Mouse (Mus musculus): Measurements from ENCODE around the gene Adam23. TPM values are rescaled to one million over a fixed set of nuclear protein-coding genes. Genes with fewer than 3 reads are reported as not detected.

Gene Adam23
- polyA plus RNA-seq, 1 experiment from 2014 or later: 1.9 TPM

- H3K27me3 ChIP-seq (ENCODE audit: insufficient read depth, poor library complexity, severe bottlenecking): no peaks in the 10 kb centered on the region
- no peaks in the 10 kb centered on the region for H3K9me3 ChIP-seq
- WGBS: 65% methylated on average over 1 of the region's 1 CpGs
Measured at GRCm38 (mm10) chr1:63491001-63491400, 45.3 kb downstream of the Adam23 start.

GRCm38 (mm10) chr1:63493325-63493724 is 47.6 kb downstream of the Adam23 start:
- Histone ChIP-seq H3K9me3 (no peaks in the 10 kb centered on the region), H3K4me3 (no peak overlapping the region), H3K4me1 (peaks cover 7% of the 10 kb centered on the region; the same call in 1 of the 2 replicates), H3K36me3 (no peaks in the 10 kb centered on the region), H3K27ac (no peak overlapping the region), H3K27me3 (ENCODE audit: insufficient read depth, poor library complexity, severe bottlenecking) (no peaks in the 10 kb centered on the region)
- DNase-seq (ENCODE audit: low spot score): no peak
- 69% methylated on average over 5 of the region's 5 CpGs for WGBS

More at GRCm38 (mm10) chr1:63491001-63491400, 45.3 kb downstream of the Adam23 start:
- Histone ChIP-seq H3K4me1 (peaks cover 7% of the 10 kb centered on the region; the same call in 1 of the 2 replicates), H3K27ac (no peak overlapping the region), H3K36me3 (no peaks in the 10 kb centered on the region), H3K4me3 (no peak overlapping the region)
- no peak for DNase-seq (ENCODE audit: low spot score)

- 67% methylated on average over 4 of the region's 4 CpGs for WGBS
- H3K4me1 ChIP-seq: no peaks in the 10 kb centered on the region
- no peak overlapping the region for H3K27ac ChIP-seq
- H3K36me3 ChIP-seq: no peaks in the 10 kb centered on the region
- no peaks in the 10 kb centered on the region for H3K27me3 ChIP-seq (ENCODE audit: insufficient read depth, poor library complexity, severe bottlenecking)
- DNase-seq (ENCODE audit: low spot score): no peak
- H3K9me3 ChIP-seq: no peaks in the 10 kb centered on the region
- no peak overlapping the region for H3K4me3 ChIP-seq
Measured at GRCm38 (mm10) chr1:63507386-63507785, 61.7 kb downstream of the Adam23 start.

- H3K4me1 ChIP-seq: no peaks in the 10 kb centered on the region
- no peak for DNase-seq (ENCODE audit: low spot score)
- no peaks in the 10 kb centered on the region for H3K27me3 ChIP-seq (ENCODE audit: insufficient read depth, poor library complexity, severe bottlenecking)
- H3K9me3 ChIP-seq: no peaks in the 10 kb centered on the region
- H3K27ac ChIP-seq: no peak overlapping the region
- WGBS: 54% methylated on average over 4 of the region's 4 CpGs
- H3K4me3 ChIP-seq: no peak overlapping the region
- no peaks in the 10 kb centered on the region for H3K36me3 ChIP-seq
Measured at GRCm38 (mm10) chr1:63508801-63509200, 63.1 kb downstream of the Adam23 start.

GRCm38 (mm10) chr1:63511416-63511815 is 65.7 kb downstream of the Adam23 start:
- Histone ChIP-seq H3K9me3 (no peaks in the 10 kb centered on the region), H3K4me1 (no peaks in the 10 kb centered on the region), H3K36me3 (no peaks in the 10 kb centered on the region), H3K27ac (no peak overlapping the region), H3K4me3 (no peak overlapping the region), H3K27me3 (ENCODE audit: insufficient read depth, poor library complexity, severe bottlenecking) (no peaks in the 10 kb centered on the region)
- no peak for DNase-seq (ENCODE audit: low spot score)
- WGBS: 78% methylated on average over 3 of the region's 3 CpGs

GRCm38 (mm10) chr1:63517800-63518199 is 72.1 kb downstream of the Adam23 start:
- WGBS: 88% methylated on average over 11 of the region's 11 CpGs
- Histone ChIP-seq H3K27ac (no peak overlapping the region), H3K27me3 (ENCODE audit: insufficient read depth, poor library complexity, severe bottlenecking) (no peaks in the 10 kb centered on the region), H3K9me3 (no peaks in the 10 kb centered on the region), H3K36me3 (no peaks in the 10 kb centered on the region), H3K4me1 (no peaks in the 10 kb centered on the region), H3K4me3 (no peak overlapping the region)
- DNase-seq (ENCODE audit: low spot score): no peak

- DNase-seq (ENCODE audit: low spot score): no peak
Measured at GRCm38 (mm10) chr1:63518814-63519213, 73.1 kb downstream of the Adam23 start.

GRCm38 (mm10) chr1:63529901-63530300 is 84.2 kb downstream of the Adam23 start:
- no peaks in the 10 kb centered on the region for H3K27me3 ChIP-seq (ENCODE audit: insufficient read depth, poor library complexity, severe bottlenecking)
- no peak for DNase-seq (ENCODE audit: low spot score)
- WGBS: 70% methylated on average over 9 of the region's 9 CpGs
- H3K9me3 ChIP-seq: no peaks in the 10 kb centered on the region
- H3K4me1 ChIP-seq: no peaks in the 10 kb centered on the region
- no peak overlapping the region for H3K27ac ChIP-seq
- no peaks in the 10 kb centered on the region for H3K36me3 ChIP-seq
- H3K4me3 ChIP-seq: no peak overlapping the region

More at GRCm38 (mm10) chr1:63518814-63519213, 73.1 kb downstream of the Adam23 start:
- Histone ChIP-seq H3K4me3 (no peak overlapping the region), H3K27me3 (ENCODE audit: insufficient read depth, poor library complexity, severe bottlenecking) (no peaks in the 10 kb centered on the region), H3K27ac (no peak overlapping the region), H3K9me3 (no peaks in the 10 kb centered on the region), H3K4me1 (no peaks in the 10 kb centered on the region), H3K36me3 (no peaks in the 10 kb centered on the region)
- WGBS: 72% methylated on average over 5 of the region's 5 CpGs

GRCm38 (mm10) chr1:63534271-63534827 is 88.7 kb downstream of the Adam23 start:
- WGBS: 66% methylated on average over 6 of the region's 6 CpGs
- DNase-seq (ENCODE audit: low spot score): no peak

GRCm38 (mm10) chr1:63539884-63540613 is 94.4 kb downstream of the Adam23 start:
- WGBS: 70% methylated on average over 14 of the region's 14 CpGs
- DNase-seq (ENCODE audit: low spot score): no peak
- no peak overlapping the region for H3K4me3 ChIP-seq
- no peaks in the 10 kb centered on the region for H3K4me1 ChIP-seq
- no peaks in the 10 kb centered on the region for H3K27me3 ChIP-seq (ENCODE audit: insufficient read depth, poor library complexity, severe bottlenecking)
- no peak overlapping the region for H3K27ac ChIP-seq
- H3K9me3 ChIP-seq: no peaks in the 10 kb centered on the region
- H3K36me3 ChIP-seq: no peaks in the 10 kb centered on the region

More at GRCm38 (mm10) chr1:63534271-63534827, 88.7 kb downstream of the Adam23 start:
- Histone ChIP-seq H3K4me3 (no peak overlapping the region), H3K27me3 (ENCODE audit: insufficient read depth, poor library complexity, severe bottlenecking) (no peaks in the 10 kb centered on the region), H3K9me3 (no peaks in the 10 kb centered on the region), H3K36me3 (no peaks in the 10 kb centered on the region), H3K4me1 (no peaks in the 10 kb centered on the region), H3K27ac (no peak overlapping the region)

- WGBS: 80% methylated on average over 2 of the region's 2 CpGs
- no peak overlapping the region for H3K4me3 ChIP-seq
- no peaks in the 10 kb centered on the region for H3K27me3 ChIP-seq (ENCODE audit: insufficient read depth, poor library complexity, severe bottlenecking)
- no peaks in the 10 kb centered on the region for H3K4me1 ChIP-seq
- no peaks in the 10 kb centered on the region for H3K9me3 ChIP-seq
- H3K27ac ChIP-seq: no peak overlapping the region
- no peak for DNase-seq (ENCODE audit: low spot score)
- H3K36me3 ChIP-seq: no peaks in the 10 kb centered on the region
Measured at GRCm38 (mm10) chr1:63544122-63544521, 98.4 kb downstream of the Adam23 start.

GRCm38 (mm10) chr1:63553039-63553438 is 107.3 kb downstream of the Adam23 start:
- Histone ChIP-seq H3K27ac (no peak overlapping the region), H3K4me3 (no peak overlapping the region)
- WGBS: 65% methylated on average over 5 of the region's 5 CpGs

GRCm38 (mm10) chr1:63561772-63562520 is 116.3 kb downstream of the Adam23 start:
- no peak for DNase-seq (ENCODE audit: low spot score)
- WGBS: 84% methylated on average over 4 of the region's 4 CpGs
- no peaks in the 10 kb centered on the region for H3K9me3 ChIP-seq
- H3K4me1 ChIP-seq: no peaks in the 10 kb centered on the region
- no peak overlapping the region for H3K27ac ChIP-seq
- no peaks in the 10 kb centered on the region for H3K27me3 ChIP-seq (ENCODE audit: insufficient read depth, poor library complexity, severe bottlenecking)
- H3K36me3 ChIP-seq: no peaks in the 10 kb centered on the region
- H3K4me3 ChIP-seq: no peak overlapping the region

More at GRCm38 (mm10) chr1:63553039-63553438, 107.3 kb downstream of the Adam23 start:
- DNase-seq (ENCODE audit: low spot score): no peak
- no peaks in the 10 kb centered on the region for H3K4me1 ChIP-seq
- no peaks in the 10 kb centered on the region for H3K9me3 ChIP-seq
- H3K27me3 ChIP-seq (ENCODE audit: insufficient read depth, poor library complexity, severe bottlenecking): no peaks in the 10 kb centered on the region
- no peaks in the 10 kb centered on the region for H3K36me3 ChIP-seq

Measured in heart, embryonic 10.5 days (tissue).